Mouse (Mus musculus) ES-Bruce4 (cell line): ENCODE measurements around the gene 1700012A03Rik. TPM values are rescaled to one million over a fixed set of nuclear protein-coding genes. Genes with fewer than 3 reads are reported as not detected.

Source experiments
- H3K27ac ChIP-seq: 2 replicates; pipeline ENCODE4 v1.5.1; 2012; ENCODE audit warnings: low read length, inconsistent platforms; ENCODE audit not compliant: insufficient read depth
- H3K27me3 ChIP-seq: 2 replicates; pipeline ENCODE4 v1.6.1; 2012; ENCODE audit warnings: mild to moderate bottlenecking, low read length, inconsistent platforms; ENCODE audit not compliant: control insufficient read depth, poor library complexity, insufficient read depth, severe bottlenecking
- H3K36me3 ChIP-seq: 2 replicates; pipeline ENCODE4 v1.6.1; 2012; ENCODE audit warnings: inconsistent platforms, mild to moderate bottlenecking, low read length, moderate library complexity; ENCODE audit not compliant: control insufficient read depth, poor library complexity, insufficient read depth, severe bottlenecking
- H3K4me1 ChIP-seq: one replicate; pipeline ENCODE4 v1.8.1; 2011; ENCODE audit warnings: low read length; ENCODE audit not compliant: control insufficient read depth, insufficient read depth
- H3K4me3 ChIP-seq: 2 replicates; pipeline ENCODE4 v1.5.1; 2011; ENCODE audit warnings: low read depth, mild to moderate bottlenecking, low read length
- H3K9ac ChIP-seq: 2 replicates; pipeline ENCODE4 v1.6.1; 2012; ENCODE audit warnings: low read depth, mild to moderate bottlenecking, inconsistent platforms; ENCODE audit not compliant: poor library complexity, severe bottlenecking
- H3K9me3 ChIP-seq: replicated peaks from 2 replicates; pipeline ENCODE4 v1.6.1; 2012; ENCODE audit warnings: mild to moderate bottlenecking, low read length, inconsistent platforms; ENCODE audit not compliant: control insufficient read depth, poor library complexity, insufficient read depth, severe bottlenecking
- CTCF ChIP-seq: IDR thresholded peaks from one replicate; pipeline ENCODE4 v1.8.1; 2011; ENCODE audit warnings: low read depth, low read length
- EP300 ChIP-seq: IDR thresholded peaks from 2 replicates; pipeline ENCODE4 v1.6.1; 2011; ENCODE audit warnings: low read depth, low read length; ENCODE audit not compliant: insufficient read depth
- POLR2A ChIP-seq: IDR thresholded peaks from one replicate; pipeline ENCODE4 v1.8.1; 2011; ENCODE audit warnings: low read length; ENCODE audit not compliant: insufficient read depth
- polyA plus RNA-seq: library from polyadenylated mRNA; stranded (reverse); fragments of >200 nt; gene quantifications from 2 replicates; pipeline ENCODE4 v1.2.4, GENCODE M21; 2011; ENCODE audit warnings: low read depth; ENCODE audit not compliant: missing spikeins, insufficient read depth, insufficient read length

Gene 1700012A03Rik
- polyA plus RNA-seq: not detected in 2 replicates

DNA sequence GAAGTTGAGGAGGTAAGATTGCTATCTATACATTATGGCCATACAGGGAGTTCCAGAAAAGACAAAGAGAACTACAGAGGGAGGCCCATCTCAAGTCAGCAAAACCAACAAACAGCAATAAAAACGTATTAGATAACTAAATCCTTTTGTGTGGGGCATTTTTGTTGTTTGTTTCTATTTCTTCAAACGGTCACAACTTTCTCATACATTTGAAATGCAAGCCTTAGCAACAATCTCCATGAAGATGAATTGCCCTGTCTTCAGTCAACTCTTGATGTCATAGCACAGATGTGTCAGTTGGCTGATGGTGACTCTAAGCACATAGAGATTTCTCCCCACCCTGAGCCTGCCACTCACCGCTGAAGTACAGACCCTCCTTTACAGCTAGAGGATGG, at the start of gene 1700012A03Rik:
1700012A03Rik (plus strand) TSS at position 296 of the 395 bp plus-strand sequence.
- no peak for TF ChIP-seq EP300
- TF ChIP-seq POLR2A: no peak
- Histone ChIP-seq H3K27me3 (no peaks in the 10 kb centered on the region), H3K36me3 (no peaks in the 10 kb centered on the region), H3K4me1 (no peaks in the 10 kb centered on the region), H3K4me3 (no peak within 1 kb of the TSS), H3K9ac (no peak within 1 kb of the TSS), H3K27ac (no peak within 1 kb of the TSS), H3K9me3 (no peaks in the 10 kb centered on the region; the same call in 1 of the 2 replicates)

DNA sequence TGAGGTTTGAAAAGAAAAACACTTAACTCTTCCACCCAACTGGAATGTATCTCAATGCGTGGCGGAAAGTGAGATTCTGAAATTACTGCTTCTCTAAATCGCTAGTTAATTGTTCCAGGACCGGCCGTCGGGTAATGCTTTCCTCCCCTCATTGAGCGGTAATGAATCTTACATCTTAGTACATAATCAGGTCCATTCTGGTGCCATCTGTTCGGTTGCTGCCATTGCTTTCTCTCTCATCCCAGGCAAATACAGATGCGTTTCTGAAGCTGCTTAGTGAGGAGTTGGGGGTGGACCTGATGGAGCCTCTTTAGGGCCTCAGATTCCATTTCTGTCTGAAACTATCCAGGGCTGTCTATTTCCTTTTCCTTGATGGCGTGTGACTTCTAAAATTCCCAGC, 45.8 kb upstream of the 1700012A03Rik start:
- no peaks in the 10 kb centered on the region for H3K4me1 ChIP-seq
- no peak overlapping the region for H3K4me3 ChIP-seq
- no peak overlapping the region for H3K27ac ChIP-seq
- H3K36me3 ChIP-seq: no peaks in the 10 kb centered on the region
- no peak overlapping the region for H3K9ac ChIP-seq
- H3K9me3 ChIP-seq: no peaks in the 10 kb centered on the region; the same call in 1 of the 2 replicates
- no peak for TF ChIP-seq CTCF
- no peak for TF ChIP-seq EP300
- TF ChIP-seq POLR2A: no peak
- H3K27me3 ChIP-seq: no peaks in the 10 kb centered on the region; the same call in 1 of the 2 replicates

GRCm38 (mm10) chr6:32005914-32006313, 44.1 kb upstream of the 1700012A03Rik start:
- Histone ChIP-seq H3K27me3 (no peaks in the 10 kb centered on the region; the same call in 1 of the 2 replicates), H3K9ac (no peak overlapping the region), H3K4me1 (no peaks in the 10 kb centered on the region), H3K36me3 (no peaks in the 10 kb centered on the region), H3K27ac (no peak overlapping the region), H3K9me3 (no peaks in the 10 kb centered on the region; the same call in 1 of the 2 replicates), H3K4me3 (no peak overlapping the region)
- TF ChIP-seq EP300 (no peak), CTCF (no peak), POLR2A (no peak)

GRCm38 (mm10) chr6:32006382-32006781, 43.7 kb upstream of the 1700012A03Rik start:
- Histone ChIP-seq H3K9me3 (no peaks in the 10 kb centered on the region; the same call in 1 of the 2 replicates), H3K36me3 (no peaks in the 10 kb centered on the region), H3K9ac (no peak overlapping the region), H3K27ac (no peak overlapping the region), H3K4me1 (no peaks in the 10 kb centered on the region), H3K27me3 (no peaks in the 10 kb centered on the region; the same call in 1 of the 2 replicates), H3K4me3 (no peak overlapping the region)
- TF ChIP-seq CTCF: no peak
- TF ChIP-seq EP300: no peak
- no peak for TF ChIP-seq POLR2A

GRCm38 (mm10) chr6:32007336-32007735, 42.7 kb upstream of the 1700012A03Rik start:
- Histone ChIP-seq H3K9ac (no peak overlapping the region), H3K4me1 (no peaks in the 10 kb centered on the region), H3K27me3 (no peaks in the 10 kb centered on the region; the same call in 1 of the 2 replicates), H3K27ac (no peak overlapping the region), H3K4me3 (no peak overlapping the region), H3K9me3 (no peaks in the 10 kb centered on the region; the same call in 1 of the 2 replicates), H3K36me3 (no peaks in the 10 kb centered on the region)
- TF ChIP-seq CTCF (no peak), POLR2A (no peak), EP300 (no peak)

DNA sequence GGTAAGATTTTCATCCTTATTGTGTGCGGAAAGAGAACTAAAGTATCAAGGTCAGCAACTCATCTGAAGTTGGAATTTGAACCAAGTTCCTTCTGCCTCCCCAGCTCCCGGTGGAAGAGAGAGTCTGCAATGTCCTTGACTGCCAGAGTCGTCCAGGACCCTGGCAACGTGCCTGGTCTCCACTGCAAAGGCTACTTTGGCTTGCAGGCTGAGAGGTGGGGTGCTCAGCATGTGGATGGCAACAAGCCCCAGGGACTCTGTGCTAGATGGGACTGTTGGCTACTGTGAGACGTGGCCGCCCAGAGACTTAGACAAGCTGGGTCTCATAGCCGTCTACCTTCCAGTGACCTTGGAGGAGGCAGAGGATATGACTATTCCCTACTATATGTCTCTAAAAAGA, 33.2 kb upstream of the 1700012A03Rik start:
- H3K27me3 ChIP-seq: no peaks in the 10 kb centered on the region
- no peaks in the 10 kb centered on the region for H3K36me3 ChIP-seq
- H3K27ac ChIP-seq: no peak overlapping the region
- no peak for TF ChIP-seq EP300
- no peak for TF ChIP-seq CTCF
- no peak overlapping the region for H3K9ac ChIP-seq
- H3K9me3 ChIP-seq: no peaks in the 10 kb centered on the region; the same call in 1 of the 2 replicates
- no peaks in the 10 kb centered on the region for H3K4me1 ChIP-seq
- no peak overlapping the region for H3K4me3 ChIP-seq
